Mouse (Mus musculus): ENCODE data around the gene Mta1.

The Mta1 gene

DNA sequence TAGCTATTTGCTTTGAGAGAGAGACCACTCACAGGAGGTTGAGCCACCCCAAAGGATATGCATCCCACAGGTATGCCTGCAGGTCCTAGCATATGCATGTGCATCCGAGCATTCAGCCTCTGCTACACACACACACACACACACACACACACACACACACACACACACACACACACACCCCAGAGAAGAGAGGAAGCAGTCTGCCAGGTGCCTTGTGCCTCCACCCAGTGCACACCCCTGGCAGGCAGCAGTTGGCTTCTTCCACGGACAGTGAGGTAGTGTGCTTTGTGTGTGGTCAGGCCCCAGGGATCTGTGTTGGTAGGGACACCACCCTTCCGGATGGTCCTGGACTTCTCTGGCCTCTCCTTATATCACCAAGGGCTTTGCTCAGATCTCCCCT lies 51.8 kb downstream of the Mta1 start:
- DNase-seq = no peak

DNA sequence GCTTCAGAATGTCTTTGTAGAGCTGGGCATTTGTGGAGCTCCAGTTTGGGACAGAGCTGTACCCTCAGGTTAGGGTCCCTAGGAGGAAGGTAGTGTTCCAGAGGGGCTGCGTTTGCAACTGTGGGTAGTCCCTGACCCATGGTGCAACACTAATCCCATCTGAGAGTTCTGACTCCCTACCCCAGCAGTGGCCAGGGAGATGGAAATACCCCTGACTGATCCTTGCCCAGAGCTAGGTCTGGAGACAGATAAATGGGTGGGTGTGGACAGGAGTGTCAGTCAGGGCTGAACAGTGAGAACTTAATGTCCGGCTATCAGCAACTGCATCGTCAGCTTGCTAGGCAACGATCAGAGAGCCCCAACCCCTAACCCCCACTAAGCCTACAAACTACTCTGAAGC lies 52.5 kb downstream of the Mta1 start:
- no peak for DNase-seq

DNA sequence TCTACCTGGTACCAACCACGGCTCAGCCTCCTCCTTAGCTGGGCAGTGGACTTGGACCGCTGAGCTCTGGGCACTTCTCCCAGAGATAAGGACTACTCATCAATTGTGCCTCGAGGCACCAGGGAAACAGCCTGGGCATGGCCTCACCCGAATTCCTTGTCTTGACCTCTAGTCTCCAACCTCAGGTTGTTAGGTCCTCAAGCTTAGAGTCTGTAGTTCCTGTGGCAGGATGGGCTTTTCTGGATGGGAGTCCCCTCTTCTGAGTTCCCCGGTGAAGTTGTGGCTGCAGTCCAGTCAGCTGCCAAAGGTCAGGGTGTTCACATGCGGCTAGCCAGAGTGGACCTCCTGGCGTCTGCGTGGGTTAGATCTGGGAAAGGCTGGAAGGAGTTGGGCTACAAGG lies 53.0 kb downstream of the Mta1 start:
- no peak for DNase-seq

DNA sequence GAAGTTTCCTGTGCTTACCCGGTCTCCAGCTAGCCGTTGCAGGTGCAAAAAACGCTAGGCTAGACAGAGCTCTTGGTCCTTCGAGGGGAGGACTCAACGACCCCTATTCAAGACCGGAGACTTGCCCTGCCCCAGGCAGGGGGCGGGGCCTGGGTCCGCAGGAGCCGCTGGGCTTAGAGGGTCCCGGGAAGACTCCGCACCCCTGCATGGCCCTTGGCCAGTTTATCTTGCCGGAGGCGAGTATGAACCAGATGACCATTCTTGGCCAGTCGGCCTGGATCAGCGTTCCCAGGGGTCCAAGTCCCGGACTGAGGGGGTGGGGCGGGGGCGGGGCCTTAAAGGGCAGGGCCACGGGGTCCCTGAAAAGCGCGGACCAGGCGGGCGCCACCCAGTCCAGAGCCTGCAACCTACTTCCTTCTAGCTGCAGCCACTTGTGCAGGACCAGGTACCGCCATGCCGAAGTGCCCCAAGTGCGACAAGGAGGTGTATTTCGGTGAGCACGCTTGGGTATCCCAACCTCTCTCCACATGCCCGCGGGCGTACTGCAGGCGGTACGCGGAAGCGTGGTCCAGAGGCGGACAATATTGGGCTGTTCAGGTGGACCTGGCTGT lies 53.7 kb downstream of the Mta1 start:
- DNase-seq = no peak

DNA sequence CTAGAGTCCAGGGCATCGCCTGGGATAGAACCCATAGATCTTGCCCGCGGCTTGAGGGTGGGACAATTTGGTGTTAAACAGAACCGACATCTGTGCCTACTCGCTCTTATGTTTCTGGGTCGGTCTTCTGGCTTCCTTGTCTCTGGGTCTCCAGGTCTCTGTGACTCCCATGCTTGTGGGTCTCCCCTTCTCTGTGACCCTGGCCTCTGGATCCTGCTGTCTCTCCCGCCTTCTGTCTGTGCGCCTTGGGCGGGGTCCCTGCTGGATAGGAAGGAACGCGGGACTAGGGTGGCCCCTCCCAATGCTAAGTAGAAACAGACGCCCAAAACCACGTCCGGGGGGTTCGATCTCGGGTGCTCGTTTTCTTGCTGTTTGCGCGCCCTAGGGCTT lies 54.2 kb downstream of the Mta1 start:
- peak; percentile 61 to 73 for DNase-seq

DNA sequence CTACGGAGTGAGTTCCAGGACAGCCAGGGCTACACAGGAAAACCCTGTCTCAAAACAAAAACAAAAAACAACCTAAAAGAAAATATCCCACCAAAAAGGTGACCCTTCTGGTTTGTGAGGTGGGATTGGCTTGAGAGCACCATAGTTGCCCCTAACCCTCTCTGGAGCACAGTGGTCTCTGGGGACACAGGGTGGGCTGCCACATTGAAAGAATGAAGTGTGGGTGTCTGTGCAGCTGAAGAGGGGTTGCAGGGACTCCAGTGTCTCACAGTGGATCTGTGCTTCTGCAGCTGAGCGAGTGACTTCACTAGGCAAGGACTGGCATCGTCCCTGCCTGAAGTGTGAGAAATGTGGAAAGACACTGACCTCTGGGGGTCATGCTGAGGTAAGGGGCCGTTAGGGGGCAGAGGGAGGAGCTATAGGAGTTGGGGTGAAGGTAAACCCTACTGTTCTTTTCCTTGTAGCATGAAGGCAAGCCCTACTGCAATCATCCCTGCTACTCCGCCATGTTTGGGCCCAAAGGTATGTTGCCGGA lies 55.0 kb downstream of the Mta1 start:
- DNase-seq = no peak

DNA sequence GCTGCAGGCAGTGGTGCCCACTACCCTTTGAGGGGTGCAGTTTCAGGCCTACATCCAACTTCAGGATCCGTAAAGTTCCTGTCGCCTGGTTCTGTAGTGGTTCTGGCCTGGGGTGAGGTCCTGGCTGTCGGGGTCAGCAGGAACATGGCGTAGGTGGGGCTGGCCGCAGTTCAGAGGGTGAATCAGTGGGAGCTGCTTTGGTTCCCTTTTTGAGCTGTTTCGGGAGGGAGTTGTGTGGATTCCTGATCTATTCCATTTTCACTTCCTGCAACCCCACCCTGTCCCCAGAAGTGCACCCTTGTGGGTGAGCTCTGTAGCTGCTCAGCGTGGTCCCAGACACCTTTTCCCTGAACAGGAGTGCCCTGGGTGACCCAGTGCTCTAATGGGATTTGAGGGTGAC lies 55.9 kb downstream of the Mta1 start:
- DNase-seq = no peak

DNA sequence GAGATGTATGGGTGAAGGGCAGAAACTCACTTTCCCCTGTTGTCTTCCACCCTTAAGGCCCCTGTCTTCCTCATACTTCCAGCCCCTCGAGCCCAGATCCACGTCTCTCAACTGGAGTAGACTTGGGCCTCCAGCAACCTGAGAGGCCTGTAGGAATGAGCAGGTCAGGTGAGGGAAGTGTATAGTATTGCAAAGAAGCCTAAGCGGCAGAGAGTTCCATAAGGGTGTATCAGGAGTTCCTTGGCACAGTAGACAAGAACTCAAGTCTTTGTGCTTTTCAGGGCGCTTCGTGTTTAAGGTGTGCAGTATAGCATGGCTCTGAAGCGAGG lies 56.6 kb downstream of the Mta1 start:
- DNase-seq = no peak

DNA sequence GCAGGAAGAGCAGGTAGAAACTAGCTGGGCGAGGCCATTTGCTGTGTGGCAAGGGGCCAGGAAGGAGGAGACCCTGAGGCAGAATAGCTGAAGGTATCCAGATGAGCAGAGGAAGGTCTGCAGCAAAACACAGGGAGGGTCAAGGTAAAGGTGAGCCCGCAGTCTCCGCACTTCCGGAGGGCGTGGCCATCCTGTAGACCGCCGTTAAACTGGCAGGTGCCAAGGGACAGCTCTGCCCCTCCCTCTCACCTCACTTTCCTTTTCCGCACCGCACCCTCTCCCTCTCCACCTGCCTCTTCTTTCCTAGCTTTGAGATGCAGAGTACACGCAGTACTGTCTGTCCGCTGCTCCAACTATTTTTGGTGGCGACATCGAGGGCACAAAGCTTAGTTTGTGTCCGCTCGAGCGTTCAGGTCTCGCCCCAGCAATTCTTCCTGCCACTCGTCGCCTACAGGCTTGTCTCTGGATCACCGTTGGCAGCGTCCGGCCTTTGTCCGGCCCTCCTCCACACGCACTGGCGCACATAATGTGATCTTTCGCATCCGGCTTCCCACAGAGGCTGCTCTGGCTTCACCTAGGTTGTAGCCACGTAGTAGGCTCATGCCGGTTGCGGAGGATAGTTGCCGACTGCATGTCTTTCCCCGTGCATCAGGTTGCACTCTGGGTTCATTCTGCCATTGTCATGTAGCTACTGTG lies 57.1 kb downstream of the Mta1 start:
- DNase-seq = peak in 1 of 2 experiments; percentile 73

DNA sequence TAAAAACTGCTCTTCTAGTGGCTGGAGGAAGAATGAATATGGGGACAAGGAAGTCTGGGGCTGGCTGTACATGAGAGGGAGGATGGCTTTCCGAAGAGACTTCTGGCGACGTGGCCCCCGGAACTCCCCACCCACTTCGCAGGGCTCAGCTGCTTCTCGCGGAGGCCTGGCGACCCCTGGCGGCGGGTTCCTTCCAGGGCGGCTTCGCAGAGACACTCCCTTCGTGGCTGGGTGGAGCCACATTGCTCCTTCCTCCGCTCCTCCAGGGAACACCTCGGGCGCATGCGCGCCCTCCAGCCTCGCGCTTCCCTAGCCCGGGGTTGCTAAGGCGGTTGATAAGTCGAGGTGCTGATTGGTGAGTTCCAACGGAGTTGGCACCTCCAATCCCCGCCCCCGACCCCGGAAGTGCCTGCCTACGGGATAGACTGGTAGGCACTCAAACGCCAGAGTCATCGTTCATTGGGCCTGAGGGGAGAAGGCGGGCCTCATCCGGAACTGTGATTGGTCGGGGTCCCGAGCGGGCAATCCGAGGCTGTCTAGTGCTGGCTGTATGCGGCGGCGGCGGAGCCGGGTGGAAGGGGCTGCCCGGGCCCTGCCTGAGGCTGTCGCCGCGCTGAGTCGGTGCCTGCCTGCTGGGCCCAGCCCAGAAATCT lies 57.9 kb downstream of the Mta1 start, which contains the start of gene Tedc1:
Tedc1 (plus strand) TSS at position 535 of the 653 bp plus-strand sequence.
- DNase-seq = peak; percentile 99 to 100

DNA sequence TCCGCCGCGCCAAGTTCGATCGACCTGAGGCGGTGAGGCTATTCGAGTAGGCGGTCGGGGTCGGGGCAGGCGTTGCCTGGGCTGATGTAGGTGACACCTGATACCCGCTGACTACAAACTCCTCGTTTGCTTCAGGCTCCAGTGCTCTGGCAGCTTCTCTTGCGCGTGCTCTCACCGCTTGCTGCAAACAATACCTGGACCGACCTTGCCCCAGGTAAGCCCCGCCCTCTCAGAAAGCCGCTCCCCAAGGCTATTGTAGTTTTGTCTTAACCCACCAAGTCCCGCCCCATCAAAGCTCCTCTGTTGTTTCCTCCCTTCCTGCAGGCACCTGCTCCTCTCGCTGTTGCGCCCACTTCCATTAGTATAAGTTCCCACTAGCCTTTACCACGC lies 58.5 kb downstream of the Mta1 start:
- DNase-seq = peak in 1 of 2 experiments; percentile 76

DNA sequence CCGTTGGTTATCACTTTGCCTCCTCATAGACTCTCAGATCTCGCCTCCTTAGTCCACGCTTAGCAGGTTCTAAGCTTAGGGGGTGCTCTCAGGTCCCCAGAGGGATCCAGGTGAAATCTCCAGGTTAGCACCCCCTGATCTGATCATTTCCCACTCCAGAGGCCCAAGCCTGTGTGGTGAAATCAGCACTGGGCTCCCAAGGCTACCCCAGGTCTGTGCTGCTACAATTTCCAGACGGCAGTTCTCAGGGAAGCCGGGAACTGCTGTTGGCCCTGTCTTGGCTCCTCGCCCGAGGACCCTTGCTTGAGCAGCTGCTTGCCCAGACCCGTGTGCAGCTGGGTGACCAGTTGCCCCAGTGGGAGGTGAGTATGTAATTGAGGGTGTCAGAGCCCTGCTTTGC lies 58.9 kb downstream of the Mta1 start:
- no peak for DNase-seq

DNA sequence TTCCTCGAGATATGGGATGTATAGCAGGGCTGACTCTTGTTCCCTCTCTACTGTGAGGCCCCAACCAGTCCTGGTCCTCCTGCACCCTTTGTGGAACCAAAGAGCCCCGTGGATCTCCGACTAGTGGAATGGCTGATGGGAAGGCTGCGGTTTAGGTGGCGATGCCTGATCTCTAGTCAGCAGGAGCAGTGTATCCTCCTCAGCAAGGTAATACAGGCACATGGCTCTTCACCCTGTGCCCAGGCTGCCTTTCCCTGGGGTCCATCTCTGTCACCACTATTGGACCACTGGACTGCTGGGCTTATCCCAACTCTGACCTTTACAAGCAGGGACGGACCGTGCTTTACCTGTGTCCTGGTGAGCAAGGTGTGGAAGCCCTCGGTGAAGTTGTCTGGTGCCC lies 59.4 kb downstream of the Mta1 start:
- no peak for DNase-seq

DNA sequence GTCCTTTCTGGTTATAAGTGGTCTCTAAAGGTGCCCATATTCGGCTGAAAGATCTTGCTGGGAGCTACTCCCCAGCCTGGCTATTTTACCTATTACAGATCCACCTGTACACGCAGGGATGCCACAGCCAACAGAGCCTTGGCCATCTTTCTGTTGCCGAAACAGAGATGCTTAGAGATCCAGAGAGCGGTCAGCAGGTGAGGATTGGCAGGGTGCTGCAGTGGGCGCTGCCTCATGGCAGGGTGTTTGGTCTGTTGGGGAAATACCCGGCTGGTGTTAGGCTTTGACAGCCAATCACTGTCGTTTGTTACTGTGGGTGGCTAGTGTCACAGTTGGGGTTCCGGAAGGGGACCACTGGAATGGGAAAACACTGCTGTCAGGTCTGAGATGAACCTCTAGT lies 59.9 kb downstream of the Mta1 start:
- no peak for DNase-seq

DNA sequence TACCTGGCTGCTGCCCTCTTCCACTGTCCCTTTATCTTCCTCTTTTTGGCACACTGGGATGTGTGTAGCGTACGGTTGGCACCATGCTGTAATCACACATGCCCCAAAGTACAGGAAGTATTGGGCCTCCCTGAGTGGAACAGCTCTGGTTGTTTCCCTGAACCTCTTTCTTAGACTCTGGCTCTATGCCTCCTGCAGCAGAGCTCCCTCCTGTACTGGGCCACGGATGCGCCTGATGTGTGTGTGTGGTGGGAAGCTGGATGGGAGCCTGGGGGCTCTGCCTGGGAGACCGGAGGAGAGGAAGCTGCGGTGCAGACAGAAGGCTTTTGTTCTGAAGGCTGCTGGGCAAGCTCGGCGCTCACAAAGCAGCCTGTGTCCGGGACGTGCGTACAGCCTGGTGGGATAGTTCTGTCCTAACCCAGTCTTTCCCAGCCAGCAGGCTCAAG lies 65.5 kb downstream of the Mta1 start:
- no peak for DNase-seq

DNA sequence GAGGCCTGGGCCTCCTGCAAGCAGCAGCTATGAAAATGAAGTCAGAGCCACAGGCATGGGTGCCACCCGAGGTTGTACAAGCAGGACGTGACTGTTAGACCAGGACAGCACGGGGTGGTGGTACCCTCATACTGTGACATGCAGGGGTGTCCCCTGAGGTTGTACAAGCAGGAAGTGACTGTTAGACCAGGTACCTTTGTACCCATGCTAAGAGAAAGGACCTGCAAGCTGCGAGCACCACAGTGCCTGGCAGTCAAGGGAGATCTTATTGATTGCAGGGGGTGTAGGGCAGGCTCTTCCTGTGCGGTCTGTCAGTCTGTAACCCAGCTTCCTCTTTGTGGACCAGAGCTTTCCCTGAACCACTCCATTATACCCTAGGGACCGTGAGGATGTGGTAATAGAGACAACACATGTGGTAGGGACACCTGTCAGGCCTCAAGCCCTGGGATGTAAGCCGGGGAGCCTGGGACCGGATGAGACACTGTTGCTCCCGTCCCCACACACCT lies 70.0 kb downstream of the Mta1 start:
- DNase-seq = peak in 1 of 2 experiments; percentile 57

DNA sequence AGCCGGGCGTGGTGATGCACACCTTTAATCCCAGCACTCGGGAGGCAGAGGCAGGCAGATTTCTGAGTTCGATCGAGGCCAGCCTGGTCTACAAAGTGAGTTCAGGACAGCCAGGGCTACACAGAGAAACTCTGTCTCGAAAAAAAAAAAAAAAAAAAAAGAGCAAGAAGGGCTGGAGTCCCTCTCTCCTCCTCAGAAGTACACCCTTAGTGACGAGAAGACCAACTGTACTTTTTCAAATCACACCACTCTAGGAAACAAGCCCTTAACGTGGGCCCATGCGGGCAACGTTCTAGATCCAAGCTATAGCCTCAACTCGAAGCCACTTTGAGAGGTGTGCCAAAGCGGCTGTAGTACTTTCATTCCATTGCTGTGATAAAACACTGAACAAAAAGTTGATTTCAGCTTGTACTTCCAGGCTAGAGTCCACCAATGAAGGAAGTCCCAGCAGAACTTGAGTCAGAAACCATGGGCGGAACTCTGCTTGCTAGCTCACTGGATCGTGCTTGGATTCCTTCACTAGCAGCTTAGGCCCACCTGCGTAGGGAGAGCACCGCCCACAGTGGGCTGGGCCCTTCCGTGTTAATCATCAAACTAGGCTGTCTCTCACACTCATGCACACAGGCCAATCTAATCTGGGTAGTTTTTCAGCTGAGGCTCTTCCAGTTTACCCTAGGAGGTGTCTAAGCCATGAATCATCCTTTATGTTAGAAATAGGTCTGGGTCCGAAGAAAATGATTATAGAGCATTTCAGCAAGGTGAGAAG lies 79.1 kb downstream of the Mta1 start:
- no peak for DNase-seq

DNA sequence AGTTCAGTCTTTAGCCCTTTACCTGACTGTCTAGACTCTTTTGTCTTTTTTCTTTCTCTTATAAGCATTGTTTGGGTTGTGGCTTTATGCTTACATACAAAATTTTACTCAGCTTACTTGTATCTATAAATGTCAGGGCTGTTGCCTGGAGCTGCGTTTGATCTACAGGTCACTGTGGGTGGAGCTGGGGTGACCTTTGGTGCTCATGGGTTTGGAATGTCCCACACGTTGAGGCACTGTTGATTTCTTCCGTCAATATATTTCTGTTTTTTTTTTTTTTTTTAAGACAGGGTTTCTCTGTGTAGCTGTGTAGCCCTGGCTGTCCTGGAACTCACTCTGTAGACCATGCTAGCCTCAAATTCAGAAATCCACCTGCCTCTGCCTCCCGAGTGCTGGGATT lies 82.9 kb downstream of the Mta1 start:
- no peak for DNase-seq

DNA sequence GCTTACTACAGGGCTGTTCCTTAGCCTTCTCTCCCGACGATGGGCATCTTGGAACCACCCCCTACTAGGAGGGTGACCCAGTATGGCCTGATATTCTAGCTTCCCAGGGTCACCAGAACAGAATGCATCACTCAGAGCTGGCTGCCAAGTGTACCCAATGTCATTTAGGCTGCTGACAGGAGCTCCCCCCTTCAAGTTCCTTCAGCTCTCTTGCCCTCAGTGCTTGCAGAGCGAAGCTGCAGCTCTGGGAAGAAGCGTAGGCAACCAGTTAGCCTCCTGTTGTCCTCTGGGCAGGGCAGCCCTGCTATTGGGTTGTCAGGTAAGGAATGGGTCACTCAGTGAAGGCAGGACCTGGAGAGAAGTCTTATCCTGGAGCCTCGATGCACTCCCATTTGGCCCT lies 86.9 kb downstream of the Mta1 start:
- no peak for DNase-seq

DNA sequence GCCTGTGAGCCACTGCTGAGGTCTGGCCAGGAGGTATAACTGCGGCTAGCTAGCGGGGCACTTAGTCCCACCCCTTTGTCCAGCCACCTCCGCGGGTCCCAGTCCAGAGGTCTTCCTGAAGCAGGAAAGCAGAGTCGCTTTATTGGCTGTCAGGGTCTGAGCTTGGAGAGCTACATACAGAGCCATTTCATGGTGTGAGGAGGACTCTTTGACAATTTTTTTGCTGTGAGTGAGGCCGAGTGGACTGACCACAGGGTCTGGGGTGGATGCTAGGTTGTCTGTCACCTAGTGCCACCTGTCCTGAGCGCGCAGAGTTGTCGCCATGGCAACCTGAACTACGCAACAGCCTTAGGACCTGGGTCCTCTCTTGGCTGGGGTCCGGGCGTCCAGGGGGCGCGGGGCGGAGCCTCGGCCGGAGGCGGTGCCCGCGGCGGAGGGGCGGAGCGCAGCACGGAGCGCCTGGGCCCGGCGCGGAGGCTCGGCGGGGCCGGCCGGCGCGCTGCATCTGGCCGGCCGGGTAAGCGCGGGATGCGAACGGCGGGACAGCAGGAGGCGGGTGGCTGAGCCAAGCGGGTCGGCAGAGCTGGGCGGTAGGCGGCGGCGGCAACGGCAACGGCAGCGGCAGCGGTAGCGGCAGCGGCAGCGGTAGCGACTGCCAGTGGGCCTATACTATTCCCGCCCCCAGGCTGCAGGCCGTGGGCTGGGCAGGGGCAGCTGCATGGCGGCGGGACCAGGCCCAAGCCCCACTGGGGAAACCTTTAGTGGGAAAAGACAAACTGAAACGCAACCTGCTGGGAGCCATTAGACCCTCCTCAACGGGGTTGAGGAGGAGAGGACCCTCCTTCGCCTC lies 87.6 kb downstream of the Mta1 start, which contains the start of gene Tmem121:
Tmem121 (plus strand) TSS at position 489 of the 850 bp plus-strand sequence.
- peak in 1 of 2 experiments; percentile 28 for DNase-seq

DNA sequence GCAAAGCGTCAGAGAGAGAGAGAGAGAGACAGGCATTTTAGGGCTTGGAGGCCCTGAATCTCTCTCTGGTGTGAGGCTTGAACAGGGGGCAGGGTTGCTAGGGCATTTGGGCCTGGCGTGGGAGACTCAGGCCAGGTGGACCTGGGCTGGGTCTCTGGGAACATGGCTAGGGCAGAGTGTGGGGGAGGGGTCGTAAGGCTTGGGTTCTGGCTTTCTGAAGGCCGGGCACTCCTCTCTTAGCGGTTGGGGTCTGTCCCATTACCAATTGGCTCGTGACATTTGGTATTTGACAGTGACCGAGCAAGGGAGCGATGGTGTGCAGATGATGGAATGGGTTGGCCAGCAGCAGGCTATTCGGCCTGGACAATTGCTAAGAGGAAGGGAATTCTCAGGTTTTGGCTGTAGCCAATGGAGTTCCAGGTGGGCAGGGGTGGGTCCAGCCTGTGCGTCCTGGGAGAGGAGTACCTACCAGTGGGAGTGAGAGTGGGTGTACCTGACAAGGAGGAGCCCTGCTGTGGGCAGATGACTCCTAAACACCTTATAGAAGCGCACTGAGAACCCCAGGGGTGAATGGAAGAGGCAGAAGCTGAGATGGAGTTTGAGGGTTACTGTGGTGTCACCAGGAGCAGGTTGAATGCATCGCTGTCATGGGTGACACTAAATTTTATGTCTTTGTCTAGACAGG lies 88.4 kb downstream of the Mta1 start:
- DNase-seq = no peak

All from thymus, adult 18-20 months (tissue).